Mouse (Mus musculus) spleen, postnatal 14 days (tissue): Measurements from ENCODE around the gene Chpt1.

Source experiments
- DNase-seq, 2 experiments: peaks; one replicate each; pipeline ENCODE4 v3.0.0; 2021 to 2022; ENCODE audit warnings: low spot score in 2 of 2

Chpt1 gene

DNA sequence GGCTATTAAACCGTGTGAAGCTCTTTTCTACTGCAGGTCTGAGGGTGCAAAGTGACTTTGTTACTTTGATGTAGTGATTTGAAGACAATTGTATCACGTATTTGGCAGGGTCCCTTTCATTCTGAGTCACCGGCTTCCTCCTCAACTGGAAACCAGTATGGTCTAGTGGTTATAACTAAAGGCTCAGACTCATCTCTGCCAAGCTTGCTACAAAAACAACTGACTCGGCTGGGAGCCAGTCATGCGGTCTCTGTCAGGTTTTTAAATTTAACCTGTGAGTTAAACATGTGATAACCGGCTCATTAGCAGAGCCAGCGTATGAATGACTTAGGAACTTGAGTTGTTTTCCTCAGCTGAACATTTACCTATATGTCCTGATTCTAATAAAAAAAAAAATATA, 98.1 kb downstream of the Chpt1 start:
- DNase-seq: no peak

DNA sequence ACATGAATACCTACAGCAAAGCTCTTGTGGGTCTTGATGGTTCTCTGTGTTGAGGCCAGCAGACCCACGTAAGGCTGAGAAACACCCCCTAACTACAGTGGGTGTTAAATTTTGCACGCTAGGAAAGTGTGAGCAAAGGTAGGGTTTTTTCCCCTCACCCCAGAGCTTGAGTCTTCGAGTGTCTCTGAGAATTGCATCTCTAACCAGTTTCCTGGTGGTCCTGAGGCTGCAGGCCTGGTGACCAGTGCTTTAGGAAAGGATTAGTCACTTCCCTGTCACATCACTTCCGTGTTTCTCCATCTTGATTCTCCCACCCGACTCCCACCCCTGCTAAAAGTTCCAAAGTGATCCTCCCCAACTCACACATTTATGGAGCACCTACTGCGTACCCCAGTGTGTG, 99.7 kb downstream of the Chpt1 start:
- no peak for DNase-seq

DNA sequence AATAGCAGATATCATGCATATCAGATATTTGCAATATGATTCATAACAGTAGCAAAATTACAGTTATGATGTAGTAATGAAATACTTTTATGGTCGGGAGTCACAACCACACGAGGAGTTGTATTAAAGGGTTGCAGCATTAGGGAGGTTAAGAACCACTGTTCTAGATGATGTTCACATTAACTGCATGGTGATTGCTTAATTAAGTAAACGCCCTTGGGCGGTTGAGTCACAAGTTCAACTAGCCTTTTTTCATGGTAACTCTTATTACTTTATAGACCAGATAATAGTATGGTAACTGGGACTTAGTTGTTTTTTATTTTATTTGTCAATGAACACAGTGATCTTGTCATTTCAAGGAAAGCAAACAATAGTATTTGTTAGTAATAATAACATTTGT, 100.9 kb downstream of the Chpt1 start:
- DNase-seq: no peak
